Mouse (Mus musculus) gastrocnemius, postnatal 36 days (tissue): ENCODE measurements around the gene Palm2. TPM values are rescaled to one million over a fixed set of nuclear protein-coding genes. Genes with fewer than 3 reads are reported as not detected.

ENCODE experiments used
- DNase-seq, 2 experiments: peaks; one replicate each; pipeline ENCODE4 v3.0.0; 2022
- intact Hi-C: fragments of 180-260 bp; cut with DNase I; formaldehyde crosslinking; loops from one replicate; pipeline ENCODE4 v1.15.1; 2025
- total RNA-seq, 2 experiments: library from RNA; stranded (reverse); gene quantifications; 2 replicates each; pipeline ENCODE4 v1.2.3; 2021

Gene Palm2
- total RNA-seq, 2 experiments from 2014 or later = 0.26 to 1.6 TPM

DNA sequence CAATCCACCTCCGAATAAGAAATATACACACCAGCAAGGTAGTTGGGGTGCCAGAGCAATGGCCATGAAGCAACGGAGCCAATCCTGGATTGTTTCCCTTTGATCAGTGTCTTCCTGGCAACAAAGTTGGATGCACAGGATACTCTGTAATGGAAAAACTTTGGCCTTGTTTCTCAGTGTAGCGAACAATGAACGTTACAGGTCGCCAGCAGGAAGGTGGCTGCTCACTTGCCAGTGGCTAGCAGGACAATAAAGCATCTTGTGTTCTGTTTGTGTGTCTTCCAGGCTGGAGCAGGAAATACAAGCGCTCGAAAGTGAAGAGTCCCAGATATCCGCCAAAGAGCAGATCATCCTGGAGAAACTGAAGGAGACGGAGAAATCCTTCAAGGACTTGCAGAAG, 254.1 kb downstream of the Palm2 start:
- intact Hi-C loops = no loop called here
- no peak for DNase-seq

DNA sequence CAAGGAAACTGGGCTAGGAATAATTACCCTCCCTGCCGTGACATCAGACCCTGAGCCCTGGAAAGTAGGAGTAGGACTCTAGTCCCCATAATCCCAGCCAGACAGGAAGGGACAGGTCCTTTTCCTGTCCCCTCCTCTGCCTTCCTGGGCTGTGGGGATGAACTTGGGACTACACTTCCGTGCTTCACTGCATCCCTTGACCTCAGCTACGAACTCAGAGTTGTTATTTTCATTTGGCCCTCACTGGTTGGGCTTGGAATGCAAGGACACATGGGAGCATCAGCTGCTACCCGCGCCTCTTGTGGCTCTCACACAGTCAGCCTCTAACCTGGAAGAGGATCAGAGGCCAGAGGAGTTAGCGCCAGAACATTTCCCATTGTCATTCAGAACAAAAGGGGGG, 256.0 kb downstream of the Palm2 start:
- intact Hi-C loops = no loop called here
- DNase-seq = no peak

DNA sequence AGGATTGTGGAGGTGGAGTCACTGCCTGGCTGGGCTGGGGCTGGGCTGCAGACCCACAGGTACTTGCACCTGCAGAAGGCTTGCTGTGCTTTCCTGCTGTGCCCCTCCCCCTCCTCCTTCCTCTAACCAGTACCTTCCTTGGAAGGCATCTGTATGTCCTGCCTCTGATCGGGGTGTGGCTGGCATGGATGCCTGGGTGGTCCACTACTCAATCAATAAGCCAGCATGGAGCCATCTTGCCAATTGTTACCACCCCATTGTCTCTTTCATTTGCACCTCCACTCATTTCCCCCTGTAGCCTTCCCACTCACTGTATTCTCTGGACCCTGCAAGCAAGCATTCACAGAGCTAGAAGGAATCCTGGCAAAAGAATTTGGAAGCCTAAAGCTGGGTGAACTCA, 256.8 kb downstream of the Palm2 start:
- intact Hi-C loops = no loop called here
- DNase-seq = no peak

DNA sequence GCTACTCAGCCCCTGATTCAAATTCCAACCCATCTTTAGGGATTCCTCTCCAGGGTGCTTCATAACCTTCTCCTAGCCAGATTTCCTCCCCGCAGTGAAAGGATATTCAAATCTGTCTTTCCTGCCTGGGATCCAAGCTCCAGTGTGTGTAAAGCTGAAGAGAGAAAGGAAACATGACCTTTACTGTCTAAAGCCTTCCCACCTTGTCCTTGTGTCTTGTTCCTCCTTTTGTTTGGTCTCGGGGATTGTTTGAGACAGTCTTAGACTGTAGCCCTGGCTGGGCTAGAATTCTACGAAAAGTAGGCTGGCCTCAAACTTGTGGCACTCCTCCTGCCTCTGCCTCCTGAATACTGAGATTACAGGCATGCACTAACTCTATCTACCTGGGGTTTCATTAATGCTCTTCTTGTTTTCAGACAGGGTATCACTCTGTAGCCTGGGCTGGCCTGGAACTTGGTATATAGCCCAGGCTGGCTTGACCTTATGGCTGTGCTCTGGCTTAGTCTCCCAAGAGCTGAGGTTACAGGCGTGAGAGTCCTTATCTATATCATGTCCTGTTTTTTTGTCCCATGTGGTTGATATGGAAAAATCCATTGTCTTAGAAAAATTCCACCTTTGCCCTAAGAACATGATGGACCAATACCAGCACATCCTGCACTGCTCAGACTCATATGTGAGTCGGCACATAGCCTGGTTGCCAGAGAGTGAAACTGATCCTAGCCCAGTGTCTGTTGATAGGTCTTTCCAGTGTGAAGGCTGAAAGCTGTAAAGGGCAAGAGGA, 260.5 kb downstream of the Palm2 start:
- DNase-seq = no peak

DNA sequence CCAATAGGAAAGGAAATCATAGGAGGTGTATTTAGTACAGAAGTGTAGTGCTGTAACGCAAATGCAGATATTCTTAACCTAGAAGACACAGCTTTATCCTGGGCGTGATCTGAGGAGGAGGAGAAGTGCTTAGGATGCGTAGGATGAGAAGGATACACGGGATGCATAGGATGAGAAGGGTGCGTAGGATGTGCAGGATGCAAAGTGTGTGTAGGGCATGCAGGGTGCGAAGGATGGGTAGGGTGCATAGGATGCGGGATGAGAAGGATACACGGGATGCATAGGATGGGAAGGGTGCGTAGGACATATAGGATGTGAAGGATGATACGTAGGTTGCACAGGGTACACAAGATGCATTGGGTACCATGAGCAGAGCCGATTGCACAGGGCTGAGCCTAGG, 262.9 kb downstream of the Palm2 start:
- intact Hi-C loops = no loop called here
- DNase-seq = no peak

More for the DNA sequence above, 260.5 kb downstream of the Palm2 start:
- intact Hi-C loops = no loop called here

DNA sequence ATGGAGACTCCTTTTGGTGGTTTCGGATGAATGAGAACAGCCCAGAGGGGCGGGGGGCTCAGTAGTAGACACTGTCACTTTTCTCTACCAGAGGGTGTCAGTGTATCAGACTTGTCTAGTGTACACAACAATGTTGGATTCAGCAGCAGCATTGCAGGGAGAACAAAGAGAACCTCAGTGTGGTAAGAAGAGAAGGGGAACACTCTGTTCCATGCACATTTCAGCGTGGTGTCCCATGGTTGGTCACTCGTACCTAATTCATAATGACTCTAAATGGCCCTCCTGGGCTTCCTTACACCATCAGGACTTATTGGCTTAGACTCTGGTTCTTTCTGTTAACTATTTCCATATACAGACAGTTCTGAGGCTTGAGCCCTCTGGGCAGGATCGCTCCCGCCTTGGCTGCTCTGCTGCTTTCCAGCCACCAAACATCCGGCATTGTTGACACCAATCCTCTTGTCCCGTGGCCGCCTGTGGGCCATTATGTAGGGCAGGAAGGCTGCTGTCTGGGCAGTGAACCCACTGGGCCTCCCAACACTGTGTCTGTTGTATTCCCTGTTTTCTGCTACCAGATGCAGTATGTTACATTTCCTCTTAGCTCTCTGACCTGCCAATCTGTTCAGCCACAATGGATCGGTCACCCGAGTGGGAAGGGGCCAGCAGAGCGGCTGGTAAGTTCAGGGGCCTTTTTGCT, 264.0 kb downstream of the Palm2 start:
- intact Hi-C loops = no loop called here
- no peak for DNase-seq

DNA sequence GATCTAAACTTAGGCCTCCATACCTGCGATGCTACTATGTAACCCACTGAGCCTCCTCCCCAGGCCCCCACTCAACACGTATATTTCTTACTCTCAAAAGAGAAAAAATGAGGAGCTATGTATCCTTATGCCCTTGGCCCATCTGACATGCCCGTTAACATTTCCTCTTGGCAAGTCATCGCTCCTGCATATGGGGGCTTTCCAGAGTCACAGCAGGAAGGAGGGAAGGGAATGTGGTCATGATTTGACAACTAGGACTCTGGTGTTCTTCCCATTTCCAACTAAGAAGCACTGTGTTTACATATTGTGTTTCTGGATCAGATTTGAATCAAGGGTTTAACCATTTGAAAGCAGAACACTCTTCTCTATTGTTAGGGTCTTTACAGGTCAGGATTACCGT, 267.5 kb downstream of the Palm2 start:
- intact Hi-C loops = no loop called here
- no peak for DNase-seq

DNA sequence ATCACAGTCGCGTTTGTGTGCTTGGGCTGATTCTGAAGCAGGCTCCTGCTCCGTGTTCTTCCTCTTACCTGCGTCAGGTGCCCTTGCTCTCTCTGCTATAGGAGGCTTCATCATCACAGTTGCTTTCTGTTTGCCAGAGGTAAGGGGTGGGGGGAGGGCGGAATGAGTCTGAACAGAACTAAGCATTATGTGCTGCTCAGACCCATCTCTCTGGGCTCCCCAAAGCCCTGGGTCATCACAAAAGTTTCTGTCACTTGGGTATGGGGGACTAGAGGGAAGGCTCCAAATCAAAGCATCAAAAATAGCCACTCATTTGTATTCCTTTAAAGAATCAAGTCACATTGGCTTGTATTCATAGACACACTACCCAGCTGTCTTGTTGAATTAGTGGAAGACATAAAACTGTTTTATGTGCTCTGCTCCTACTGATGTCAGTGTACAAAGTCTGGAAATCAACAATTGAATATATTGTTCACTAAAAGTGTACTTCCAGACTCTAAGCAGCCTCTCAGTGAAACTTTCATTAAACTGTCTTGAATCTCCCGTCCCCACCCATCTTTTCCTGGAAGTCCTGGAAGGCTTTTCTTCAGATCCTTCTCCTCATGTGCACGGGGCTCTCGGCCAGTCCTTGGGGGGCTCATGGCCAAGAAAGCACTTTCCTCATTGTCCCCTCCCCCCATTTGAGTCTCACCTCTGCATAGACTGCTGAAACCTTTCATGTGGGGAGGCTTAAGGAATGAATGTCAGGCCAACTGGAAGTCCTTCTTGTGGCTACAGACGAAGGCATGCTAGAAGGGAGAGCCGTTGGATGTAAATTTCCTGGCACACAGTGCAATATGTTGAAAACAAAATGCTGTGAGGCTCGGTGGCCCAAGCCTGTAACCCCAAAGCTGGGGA, 269.8 kb downstream of the Palm2 start:
- DNase-seq = no peak

DNA sequence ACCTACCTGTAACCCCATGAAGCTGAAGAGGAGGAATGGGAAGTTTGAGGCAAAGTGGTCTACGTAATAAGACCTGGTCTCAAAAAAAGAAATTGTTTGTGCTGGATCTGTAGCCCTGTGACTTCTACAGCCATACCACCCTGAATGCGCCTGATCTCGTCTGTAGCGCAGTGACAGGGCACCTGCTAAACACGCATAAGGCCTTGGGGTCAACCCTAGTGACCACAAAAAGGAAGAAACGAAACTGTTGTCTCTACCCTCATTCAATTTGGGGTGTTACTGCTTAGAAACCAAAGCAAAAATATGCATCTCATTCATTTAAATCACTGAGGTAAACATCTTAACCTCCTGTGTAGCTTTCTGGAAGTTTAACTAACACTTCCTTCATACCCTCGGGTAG, 270.5 kb downstream of the Palm2 start:
- no peak for DNase-seq
- intact Hi-C loops = no loop called here

More for the DNA sequence above, 269.8 kb downstream of the Palm2 start:
- intact Hi-C loops = no loop called here

DNA sequence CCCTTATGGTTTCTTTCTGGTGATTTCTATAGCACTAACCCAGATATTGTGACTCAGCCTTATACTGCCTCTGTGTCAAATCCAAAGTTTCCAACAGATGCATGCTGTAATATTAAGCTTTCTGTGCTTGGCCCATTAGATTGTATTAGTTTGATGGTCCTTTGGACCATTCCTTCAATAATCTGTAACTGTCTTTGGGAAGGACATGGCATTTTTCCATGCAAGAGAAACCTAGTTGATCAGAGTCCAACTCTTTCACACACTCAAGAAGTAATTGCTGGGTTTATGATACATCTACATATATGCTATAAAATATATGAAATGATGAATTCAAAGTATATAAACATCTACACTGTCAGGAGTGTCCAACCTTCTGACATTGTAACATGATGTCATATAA, 281.8 kb downstream of the Palm2 start:
- no peak for DNase-seq
- intact Hi-C loops = no loop called here

DNA sequence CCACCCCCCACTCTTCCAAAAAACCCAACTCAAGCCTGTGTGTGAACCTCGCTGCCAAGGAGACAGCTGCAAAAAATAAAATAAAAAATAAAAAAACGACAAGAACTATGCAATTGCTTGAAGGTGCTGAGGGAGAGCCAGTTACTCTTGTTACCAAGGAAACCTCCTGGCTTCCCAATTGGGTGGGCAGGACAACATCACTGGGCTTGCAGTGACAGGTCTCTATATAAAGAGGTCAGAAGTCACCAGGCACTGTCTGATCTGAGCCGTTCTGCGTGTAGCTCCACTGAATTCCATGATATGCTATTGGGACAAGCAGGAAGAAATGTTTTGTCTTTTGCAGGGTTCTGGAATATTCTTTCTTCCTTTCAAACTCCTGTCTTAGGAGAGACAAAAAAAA, 282.7 kb downstream of the Palm2 start:
- intact Hi-C loops = no loop called here
- DNase-seq = no peak

DNA sequence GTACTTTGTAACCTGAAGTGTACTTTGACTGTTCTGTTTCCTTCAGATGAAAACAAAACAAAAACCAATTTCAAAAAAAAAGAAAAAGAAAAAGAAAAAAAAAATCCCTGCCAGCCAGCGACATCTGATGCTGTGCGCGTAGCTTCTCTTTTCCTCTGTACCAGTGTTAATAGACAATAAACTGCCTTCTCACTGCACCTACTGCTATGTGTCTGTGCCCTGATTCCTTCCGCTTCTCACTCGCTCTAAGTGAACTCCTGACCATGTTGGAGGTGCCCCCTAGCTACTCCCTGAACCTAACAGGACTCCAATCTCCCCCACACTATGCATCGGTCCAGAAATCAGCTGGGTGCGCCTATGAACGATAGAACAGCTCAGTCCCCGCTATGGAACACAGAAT, 283.3 kb downstream of the Palm2 start, which contains the start of gene Akap2:
Akap2 (plus strand) TSS at position 304 of the 400 bp plus-strand sequence.
- intact Hi-C loops = no loop called here
- DNase-seq = no peak

DNA sequence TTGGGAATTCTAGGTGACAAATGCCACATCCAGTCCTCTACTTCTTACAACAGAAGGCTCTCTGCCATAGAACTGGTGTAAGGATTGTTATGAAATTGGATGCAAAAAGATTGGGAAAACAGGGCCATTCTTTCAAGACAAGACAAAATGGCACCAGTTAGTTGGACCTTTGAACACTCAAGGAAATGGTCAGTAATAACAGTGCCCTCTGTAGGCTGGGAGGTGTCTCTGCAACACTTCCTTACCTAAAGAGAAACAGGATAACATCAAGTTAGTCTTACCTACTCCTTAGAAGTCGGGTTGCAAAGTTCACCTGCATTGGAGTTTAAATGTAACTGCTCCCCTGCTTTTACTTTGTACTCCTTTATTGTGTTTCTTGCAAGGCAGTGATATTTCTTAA, 285.3 kb downstream of the Palm2 start:
- no peak for DNase-seq
- intact Hi-C loops = no loop called here

DNA sequence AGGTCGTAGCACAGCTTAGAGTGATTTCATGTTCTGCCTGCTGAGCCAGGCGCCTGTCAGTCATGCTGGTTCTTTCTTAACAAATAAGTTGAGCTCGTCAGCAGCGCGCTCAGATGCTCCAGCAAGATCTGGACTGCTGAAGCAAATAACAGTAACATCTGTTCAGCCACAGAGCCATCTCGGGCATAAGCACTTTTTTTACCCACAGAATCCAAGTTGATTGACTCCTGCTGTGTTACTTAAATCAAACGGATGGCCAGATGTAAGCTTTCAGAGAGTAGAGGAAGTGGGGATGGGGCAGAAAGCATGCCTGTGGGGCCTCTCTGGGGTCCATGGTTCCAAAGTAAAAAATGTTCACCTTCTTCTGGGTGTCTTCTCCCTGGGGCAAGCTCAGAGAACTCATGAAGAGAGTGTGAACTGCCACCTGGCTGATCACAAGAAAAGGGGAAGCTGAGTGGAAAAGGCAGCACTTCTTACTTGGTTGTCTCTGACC, 286.9 kb downstream of the Palm2 start:
- DNase-seq = no peak
- intact Hi-C loops = no loop called here

DNA sequence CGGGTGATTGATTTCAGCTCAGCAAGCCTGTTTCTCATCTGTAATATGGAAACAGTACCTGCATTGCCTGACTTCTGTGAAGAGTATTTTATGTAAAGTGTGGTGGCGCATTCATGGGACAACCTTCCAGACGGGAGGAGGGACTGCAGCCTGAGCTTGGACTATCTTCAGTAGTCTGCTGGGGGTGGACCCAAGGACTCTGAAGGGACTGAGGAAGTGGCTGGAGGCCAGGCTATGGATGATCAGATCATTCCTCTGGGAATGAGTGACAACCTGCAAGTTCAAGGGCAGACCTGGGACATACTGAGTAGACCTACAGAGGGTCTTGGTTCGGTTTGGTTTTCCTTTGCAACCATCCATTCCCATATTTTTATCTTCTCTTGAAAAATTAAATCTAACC, 288.2 kb downstream of the Palm2 start:
- intact Hi-C loops = no loop called here

DNA sequence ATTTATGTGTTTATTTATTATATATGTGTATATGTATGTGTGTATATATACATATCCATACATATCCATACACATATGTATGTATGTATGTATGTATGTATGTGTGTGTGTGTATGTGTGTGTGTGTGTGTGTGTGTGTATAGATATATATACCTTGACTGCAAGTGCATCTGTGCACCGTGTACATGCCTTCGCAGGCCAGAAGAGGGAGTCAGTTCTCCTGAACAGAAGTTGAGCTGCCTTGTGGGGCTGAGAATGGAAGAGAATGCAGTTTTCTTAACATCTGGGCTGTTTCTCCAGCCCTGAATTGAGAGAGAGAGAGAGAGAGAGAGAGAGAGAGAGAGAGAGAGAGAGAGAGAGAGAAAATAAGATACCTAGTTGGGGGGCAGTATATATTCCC, 289.6 kb downstream of the Palm2 start:
- intact Hi-C loops = no loop called here
- DNase-seq = no peak

More for the DNA sequence above, 288.2 kb downstream of the Palm2 start:
- no peak for DNase-seq

DNA sequence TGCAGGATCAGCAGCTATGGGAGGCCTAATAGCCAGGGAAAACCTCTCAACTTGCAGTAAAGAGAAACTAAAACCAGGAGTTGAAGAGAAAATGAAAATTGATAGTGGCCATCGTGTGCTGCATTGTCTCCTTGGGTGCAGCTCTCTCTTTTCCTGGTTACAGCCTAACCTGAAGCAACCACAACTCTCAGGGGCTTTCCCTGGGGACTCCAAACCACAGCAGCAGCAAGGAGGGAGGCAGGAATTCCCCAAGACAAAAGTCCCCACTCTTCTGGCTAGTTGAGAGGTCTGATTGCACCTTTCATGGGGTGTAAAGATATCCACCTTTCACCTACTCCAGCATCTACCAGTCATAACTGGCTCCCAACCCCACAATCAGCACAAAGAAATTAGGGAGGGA, 291.5 kb downstream of the Palm2 start:
- no peak for DNase-seq
- intact Hi-C loops = no loop called here

DNA sequence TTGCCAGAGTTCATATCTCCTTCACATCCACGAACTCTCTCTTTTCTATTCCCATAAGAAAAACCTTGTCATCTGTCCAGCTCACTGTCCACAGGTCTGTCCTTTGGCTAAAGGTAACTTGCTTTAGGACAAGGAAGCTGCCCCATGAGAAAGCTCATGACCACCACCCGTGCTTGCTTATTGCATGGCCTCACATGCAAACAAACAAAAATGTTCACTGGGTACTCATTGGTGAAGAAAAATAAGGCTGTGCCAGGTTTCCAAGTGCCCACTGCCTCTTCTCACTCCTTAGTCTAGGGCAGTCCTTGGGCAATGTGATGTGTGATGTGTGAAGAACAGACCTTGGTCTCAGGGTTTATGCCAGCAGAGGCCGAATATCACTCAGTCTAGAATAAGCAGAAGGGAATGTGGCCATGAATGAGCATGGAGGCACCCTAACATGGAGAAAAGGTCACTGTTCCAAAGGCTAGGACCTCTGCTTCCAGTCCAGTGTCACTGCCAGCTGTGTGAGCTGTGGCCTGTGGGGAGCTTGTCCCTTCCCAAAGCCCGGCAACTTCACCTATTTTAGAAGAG, 294.6 kb downstream of the Palm2 start:
- intact Hi-C loops = no loop called here

DNA sequence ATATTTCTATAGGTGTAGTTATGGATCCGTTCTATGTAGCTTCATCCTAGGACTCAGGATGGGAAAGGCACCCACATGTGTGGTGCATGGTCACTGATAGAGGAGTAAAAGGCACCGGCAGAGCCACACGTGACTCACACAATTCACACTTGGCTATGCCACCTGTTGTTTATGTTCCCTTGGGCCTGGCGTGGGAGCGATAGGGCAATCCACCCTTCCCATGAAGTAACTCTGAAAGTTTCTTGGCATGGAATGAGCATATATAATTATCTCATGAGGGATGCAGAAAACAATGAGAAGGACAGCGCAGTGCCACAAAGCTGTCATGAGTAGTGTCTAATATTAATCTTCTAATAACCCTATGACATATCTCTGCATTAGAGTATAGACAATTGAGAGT, 296.0 kb downstream of the Palm2 start:
- intact Hi-C loops = no loop called here
- no peak for DNase-seq

More for the DNA sequence above, 294.6 kb downstream of the Palm2 start:
- no peak for DNase-seq

DNA sequence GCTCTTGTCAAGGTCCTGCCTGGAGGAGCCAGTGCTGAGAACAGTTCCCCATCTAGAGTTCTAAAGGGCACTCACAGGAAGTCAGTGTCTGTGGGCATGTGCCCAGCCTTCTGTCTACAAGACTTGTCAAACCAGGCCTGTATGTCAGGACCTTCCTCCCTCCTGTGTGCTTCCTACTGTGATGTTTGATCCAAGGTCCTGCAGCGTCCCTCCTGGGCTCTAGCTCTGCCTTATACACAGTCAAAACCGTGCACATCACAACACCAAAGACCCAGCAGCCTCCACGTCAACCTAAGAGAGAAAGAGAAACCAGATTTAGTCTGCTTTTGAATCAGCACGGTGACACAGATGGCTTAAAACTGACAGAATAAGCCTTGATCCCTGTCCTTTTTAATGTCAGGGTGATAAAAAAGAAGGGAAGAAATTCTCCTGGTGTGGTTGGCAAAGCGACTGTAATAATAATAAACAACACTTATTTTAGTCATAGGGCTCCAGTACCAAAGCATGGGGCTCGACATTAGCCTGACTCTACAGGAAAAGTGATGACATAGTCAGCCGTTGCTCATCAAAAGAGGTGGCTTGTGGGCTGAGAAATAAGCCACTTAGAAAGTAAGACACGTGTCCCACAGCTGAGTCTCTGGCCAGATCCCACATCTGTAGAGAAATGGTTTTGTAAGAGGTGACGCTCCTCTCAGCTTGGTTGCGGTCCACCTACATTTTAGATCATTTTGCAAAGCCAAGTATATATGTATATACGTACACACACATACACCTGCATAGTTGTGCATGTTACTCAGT, 297.0 kb downstream of the Palm2 start:
- intact Hi-C loops = no loop called here
- DNase-seq = no peak
